Mouse (Mus musculus): ENCODE measurements at regions not wholly inside any gene's neighbourhood (a gene's known extent, or its start where the extent isn't known, plus 50 kb on each side); places are given as distances from the start of the nearest gene placed in this dataset.

- TF ChIP-seq CTCF (IDR thresholded peaks at IDR 0.05; ENCODE audit: low read depth) = no peak
- TF ChIP-seq EP300 (IDR thresholded peaks at IDR 0.05; ENCODE audit: low read depth) = no peak
These were observed 264.4 kb downstream of the Lmbrd1 start for GRCm38 (mm10) chr1:24942757-24943296.

Data from liver, embryonic 14.5 days (tissue).